Mouse (Mus musculus) bone marrow, adult 2 months (tissue): Measurements from ENCODE around the gene Prkn.

ENCODE experiments used
- CTCF ChIP-seq: fragments of 200-500 bp; IDR thresholded peaks from 2 replicates; pipeline ENCODE4 v1.5.1; 2011; ENCODE audit warnings: low read length, control low read depth; ENCODE audit not compliant: control insufficient read depth, insufficient read depth
- POLR2A ChIP-seq: fragments of 200-500 bp; IDR thresholded peaks from 2 replicates; pipeline ENCODE4 v1.6.1; 2011; ENCODE audit warnings: low read depth, mild to moderate bottlenecking, control low read depth, low read length, borderline replicate concordance; ENCODE audit not compliant: control insufficient read depth

GRCm38 (mm10) chr17:11417150-11417549 lies 577.0 kb downstream of the Prkn start:
- no peak for TF ChIP-seq POLR2A
- no peak for TF ChIP-seq CTCF
